Mouse (Mus musculus) MEL (cell line): Measurements from ENCODE around the gene Psmd3. TPM values are rescaled to one million over a fixed set of nuclear protein-coding genes. Genes with fewer than 3 reads are reported as not detected.

Experiments used
- DNase-seq: peaks from one replicate; pipeline ENCODE4 v3.0.0; 2011; ENCODE audit warnings: low read depth, low spot score
- H3K27ac ChIP-seq: 2 replicates; pipeline ENCODE4 v1.5.1; 2012; ENCODE audit warnings: low read depth, mild to moderate bottlenecking, control low read depth, low read length, moderate library complexity; ENCODE audit not compliant: control insufficient read depth
- H3K27me3 ChIP-seq, 2 experiments: fragments of 150-350 bp in 1 of 2; sonication (generic) in 1 of 2; 2 replicates each; pipeline ENCODE4 v1.6.1; 2012; ENCODE audit warnings: low read length in 2 of 2, mild to moderate bottlenecking in 2 of 2, improper control_type of control experiment in 1 of 2, moderate library complexity in 1 of 2; ENCODE audit not compliant: insufficient read depth in 2 of 2, control insufficient read depth in 1 of 2
- H3K36me3 ChIP-seq, 2 experiments: 2 replicates each; pipeline ENCODE4 v1.6.1; 2012 to 2014; ENCODE audit warnings: low read length in 2 of 2, improper control_type of control experiment in 1 of 2, inconsistent platforms in 1 of 2, mild to moderate bottlenecking in 1 of 2; ENCODE audit not compliant: insufficient read depth in 2 of 2, control insufficient read depth in 1 of 2
- H3K4me1 ChIP-seq, 2 experiments: fragments of 150-350 bp in 1 of 2; sonication (generic) in 1 of 2; 2 replicates each; pipeline ENCODE4 v1.6.1; 2012; ENCODE audit warnings: low read length in 2 of 2, improper control_type of control experiment in 1 of 2, mild to moderate bottlenecking in 1 of 2; ENCODE audit not compliant: insufficient read depth in 2 of 2, control insufficient read depth in 1 of 2
- H3K4me3 ChIP-seq, 2 experiments: fragments of 150-350 bp in 1 of 2; sonication (generic) in 1 of 2; 2 replicates each; pipeline ENCODE4 v1.5.1; 2012; ENCODE audit warnings: low read depth in 2 of 2, low read length in 2 of 2, mild to moderate bottlenecking in 2 of 2, moderate library complexity in 2 of 2, control low read depth in 1 of 2, improper control_type of control experiment in 1 of 2; ENCODE audit not compliant: control insufficient read depth in 1 of 2, insufficient read depth in 1 of 2
- H3K79me2 ChIP-seq: 2 replicates; pipeline ENCODE4 v1.6.1; 2012; ENCODE audit warnings: mild to moderate bottlenecking, low read length, moderate library complexity; ENCODE audit not compliant: control insufficient read depth, poor library complexity, insufficient read depth
- H3K9ac ChIP-seq: 2 replicates; pipeline ENCODE4 v1.6.1; 2012; ENCODE audit warnings: low read depth, mild to moderate bottlenecking, control low read depth, low read length, moderate library complexity; ENCODE audit not compliant: control insufficient read depth, poor library complexity, severe bottlenecking
- H3K9me3 ChIP-seq: fragments of 150-350 bp; sonication (generic); replicated peaks from 2 replicates; pipeline ENCODE4 v1.6.1; 2012; ENCODE audit warnings: mild to moderate bottlenecking, low read length, improper control_type of control experiment, moderate library complexity; ENCODE audit not compliant: insufficient read depth
- BHLHE40 ChIP-seq: IDR thresholded peaks from 2 replicates; pipeline ENCODE4 v1.6.1; 2012; ENCODE audit warnings: low read depth, mild to moderate bottlenecking, inconsistent platforms, low read length, improper control_type of control experiment, borderline replicate concordance
- CTCF ChIP-seq, 3 experiments: IDR thresholded peaks in 2 of 3; conservative IDR thresholded peaks in 1 of 3; 2 replicates each; pipeline ENCODE4 v1.5.1; 2011 to 2012; ENCODE audit warnings: low read length in 3 of 3, low read depth in 2 of 3, mild to moderate bottlenecking in 2 of 3, improper control_type of control experiment in 1 of 3, inconsistent platforms in 1 of 3, mixed read lengths in 1 of 3, moderate library complexity in 1 of 3; ENCODE audit not compliant: control insufficient read depth in 1 of 3, insufficient read depth in 1 of 3, poor library complexity in 1 of 3, severe bottlenecking in 1 of 3
- ELF1 ChIP-seq: IDR thresholded peaks from 2 replicates; pipeline ENCODE4 v1.6.1; 2014; ENCODE audit warnings: low read depth, mild to moderate bottlenecking, inconsistent platforms, low read length, improper control_type of control experiment, moderate library complexity
- EP300 ChIP-seq, 2 experiments: IDR thresholded peaks; 2 replicates each; pipeline ENCODE4 v1.6.1; 2011; ENCODE audit warnings: improper control_type of control experiment in 2 of 2, low read length in 2 of 2, low read depth in 1 of 2, mild to moderate bottlenecking in 1 of 2
- GATA1 ChIP-seq: IDR thresholded peaks from 2 replicates; pipeline ENCODE4 v1.6.1; 2011; ENCODE audit warnings: low read depth, low read length, improper control_type of control experiment
- JUND ChIP-seq: IDR thresholded peaks from 2 replicates; pipeline ENCODE4 v1.6.1; 2011; ENCODE audit warnings: low read depth, mild to moderate bottlenecking, improper control_type of control experiment, low read length
- MEF2A ChIP-seq: IDR thresholded peaks from 2 replicates; pipeline ENCODE4 v1.6.1; 2014; ENCODE audit warnings: low read depth, mild to moderate bottlenecking, inconsistent platforms, low read length, improper control_type of control experiment; ENCODE audit not compliant: poor library complexity, insufficient replicate concordance, severe bottlenecking; ENCODE audit errors: extremely low read depth
- MXI1 ChIP-seq: IDR thresholded peaks from 2 replicates; pipeline ENCODE4 v1.6.1; 2011; ENCODE audit warnings: mild to moderate bottlenecking, low read depth, low read length, improper control_type of control experiment
- NRF1 ChIP-seq: IDR thresholded peaks from 2 replicates; pipeline ENCODE4 v1.6.1; 2014; ENCODE audit warnings: low read depth, mild to moderate bottlenecking, inconsistent platforms, low read length, improper control_type of control experiment, moderate library complexity; ENCODE audit not compliant: poor library complexity, insufficient read depth, severe bottlenecking
- POLR2A ChIP-seq, 2 experiments: IDR thresholded peaks; 2 replicates each; pipeline ENCODE4 v1.6.1; 2011 to 2012; ENCODE audit warnings: low read length in 2 of 2, mild to moderate bottlenecking in 2 of 2, control low read depth in 1 of 2, improper control_type of control experiment in 1 of 2, low read depth in 1 of 2, moderate library complexity in 1 of 2; ENCODE audit not compliant: control insufficient read depth in 1 of 2, insufficient read depth in 1 of 2, poor library complexity in 1 of 2
- POLR2AphosphoS5 ChIP-seq: IDR thresholded peaks from 2 replicates; pipeline ENCODE4 v1.6.1; 2012; ENCODE audit warnings: low read depth, borderline replicate concordance, mild to moderate bottlenecking, inconsistent platforms, low read length, moderate library complexity, mixed read lengths
- RAD21 ChIP-seq: IDR thresholded peaks from 2 replicates; pipeline ENCODE4 v1.6.1; 2011; ENCODE audit warnings: mild to moderate bottlenecking, low read depth, low read length, improper control_type of control experiment
- SMC3 ChIP-seq: IDR thresholded peaks from 2 replicates; pipeline ENCODE4 v1.6.1; 2011; ENCODE audit warnings: low read depth, low read length, improper control_type of control experiment
- USF1 ChIP-seq: IDR thresholded peaks from 2 replicates; pipeline ENCODE4 v1.6.1; 2014; ENCODE audit warnings: low read depth, mild to moderate bottlenecking, inconsistent platforms, low read length, improper control_type of control experiment, moderate library complexity
- ZC3H11A ChIP-seq: IDR thresholded peaks from 2 replicates; pipeline ENCODE4 v1.6.1; 2012; ENCODE audit warnings: low read depth, mild to moderate bottlenecking, inconsistent platforms, low read length, improper control_type of control experiment
- polyA plus RNA-seq, 2 experiments: library from polyadenylated mRNA; stranded (reverse) in 1 of 2; unstranded in 1 of 2; fragments of >175 nt in 1 of 2; fragments of >200 nt in 1 of 2; gene quantifications; 2 replicates each; pipeline versions ENCODE4 v1.2.1 to v1.2.4; 2012; ENCODE audit warnings: low replicate concordance in 2 of 2, low read depth in 1 of 2; ENCODE audit not compliant: insufficient read length in 2 of 2, insufficient read depth in 1 of 2, missing spikeins in 1 of 2
- total RNA-seq: library from RNA; depleted of rRNA; stranded (reverse); fragments of 300-350 nt; gene quantifications from 2 replicates; pipeline ENCODE4 v1.2.3, GENCODE M21; 2012

Psmd3 gene
- total and polyA plus RNA-seq, 3 experiments, result 214 to 417 (median 350) TPM

DNA sequence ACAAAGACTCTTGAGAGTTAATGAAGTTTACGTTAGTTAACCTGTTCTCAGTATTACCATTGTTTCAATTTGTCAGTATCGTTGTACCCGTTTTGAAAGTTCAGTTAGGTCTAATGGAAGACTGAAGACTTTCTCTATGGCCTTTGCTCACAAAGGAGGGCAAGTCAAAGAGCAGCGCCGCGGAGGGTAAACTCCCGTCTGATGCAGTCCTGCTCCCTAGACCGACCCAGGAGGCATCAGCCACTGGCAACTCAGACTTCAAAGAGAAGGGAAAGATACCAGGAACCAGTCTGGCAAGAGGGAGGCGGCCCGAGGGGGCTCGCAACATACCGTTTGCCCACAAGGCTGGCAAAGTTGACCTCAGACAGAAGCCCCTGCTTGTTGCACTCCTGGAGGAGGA, 31.3 kb downstream of the Psmd3 start:
- DNase-seq, result no peak
- H3K36me3 ChIP-seq, result peaks cover 2 to 6% of the 10 kb centered on the region in 2 experiments

DNA sequence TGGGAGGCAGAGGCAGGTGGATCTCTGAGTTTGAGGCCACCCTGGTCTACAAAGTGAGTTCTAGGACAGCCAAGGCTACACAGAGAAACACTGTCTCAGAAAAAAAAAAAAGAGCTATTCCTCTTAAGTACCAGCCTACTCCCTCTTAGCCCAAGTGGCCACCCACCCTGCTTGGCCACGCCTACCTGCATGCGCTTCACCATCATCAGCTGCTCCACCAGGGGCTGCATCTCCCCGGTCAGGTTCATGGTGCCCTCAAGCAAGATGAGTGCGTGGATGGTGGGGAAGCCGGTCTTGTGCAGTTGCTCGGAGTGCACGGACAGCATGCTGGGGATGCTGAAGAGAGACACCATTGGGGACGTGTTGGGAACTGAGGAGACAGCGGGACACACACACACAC, 33.6 kb downstream of the Psmd3 start:
- no peak overlapping the region for H3K9ac ChIP-seq
- DNase-seq, result no peak
- H3K4me1 ChIP-seq, result 0 out of 4 replicates have a peak, but pooled peaks cover 0 to 2% of the 10 kb centered on the region in 2 experiments
- TF ChIP-seq POLR2A (IDR thresholded peaks at IDR 0.05; ENCODE audit: control insufficient read depth in 1 of 2, insufficient read depth in 1 of 2, low read depth in 1 of 2, low read length in 2 of 2, poor library complexity in 1 of 2), result no peak
- TF ChIP-seq MEF2A, result no peak
- TF ChIP-seq BHLHE40, result no peak
- TF ChIP-seq GATA1, result no peak
- no peak for TF ChIP-seq POLR2AphosphoS5
- TF ChIP-seq EP300 (IDR thresholded peaks at IDR 0.05; ENCODE audit: low read depth in 1 of 2, low read length in 2 of 2), result no peak
- no peak for TF ChIP-seq MXI1
- no peak for TF ChIP-seq ELF1
- no peak for TF ChIP-seq JUND
- TF ChIP-seq USF1, result no peak
- peaks cover 2% of the 10 kb centered on the region in 2 experiments; a peak in 3 of 4 replicates for H3K36me3 ChIP-seq
- no peak overlapping the region for H3K4me3 ChIP-seq
- no peaks in the 10 kb centered on the region for H3K79me2 ChIP-seq
- no peak overlapping the region for H3K27ac ChIP-seq
- H3K9me3 ChIP-seq, result no peaks in the 10 kb centered on the region
- no peaks in the 10 kb centered on the region for H3K27me3 ChIP-seq

More for the DNA sequence above, 31.3 kb downstream of the Psmd3 start:
- TF ChIP-seq NRF1, result no peak
- TF ChIP-seq MEF2A, result no peak
- no peak for TF ChIP-seq ELF1
- TF ChIP-seq, all 39 proteins: peak for 0
- Histone ChIP-seq H3K4me3 (no peak overlapping the region), H3K9ac (no peak overlapping the region), H3K27me3 (no peaks in the 10 kb centered on the region), H3K4me1 (peaks cover 0 to 7% of the 10 kb centered on the region in 2 experiments; a peak in 2 of 4 replicates), H3K27ac (no peak overlapping the region), H3K79me2 (no peaks in the 10 kb centered on the region), H3K9me3 (no peaks in the 10 kb centered on the region)

DNA sequence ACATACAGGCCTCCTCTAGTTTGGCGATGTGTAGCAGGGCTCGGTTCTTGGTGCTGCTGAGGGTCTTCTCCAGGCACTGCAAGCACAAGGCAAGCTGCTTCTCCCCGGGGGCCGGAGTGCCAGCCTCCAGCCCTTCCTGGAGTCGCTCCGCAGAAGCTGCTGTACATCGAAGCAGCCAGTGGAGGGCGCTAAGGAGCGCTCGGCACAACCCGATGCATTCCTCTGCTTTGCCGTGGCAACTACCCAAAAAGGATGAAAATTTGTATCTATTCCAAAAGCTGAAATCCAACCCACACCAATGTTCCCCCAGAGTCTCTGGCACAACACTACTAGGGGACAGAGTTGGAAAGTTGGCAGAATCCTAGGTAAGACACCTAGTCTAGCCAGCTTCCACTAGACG, 35.5 kb downstream of the Psmd3 start:
- Histone ChIP-seq H3K27ac (no peak overlapping the region), H3K36me3 (peaks cover 0 to 2% of the 10 kb centered on the region in 2 experiments; a peak in 2 of 4 replicates), H3K27me3 (no peaks in the 10 kb centered on the region), H3K4me3 (no peak overlapping the region), H3K9ac (no peak overlapping the region), H3K79me2 (no peaks in the 10 kb centered on the region), H3K9me3 (no peaks in the 10 kb centered on the region), H3K4me1 (no peaks in the 10 kb centered on the region)
- TF ChIP-seq ZC3H11A (peak; percentile 52), EP300 (IDR thresholded peaks at IDR 0.05; ENCODE audit: low read depth in 1 of 2, low read length in 2 of 2) (no peak), SMC3 (peak; percentile 79), CTCF (IDR thresholded peaks at IDR 0.05 in 2 of 3, conservative IDR thresholded peaks at IDR 0.05 in 1 of 3; ENCODE audit: control insufficient read depth in 1 of 3, insufficient read depth in 1 of 3, low read depth in 2 of 3, low read length in 3 of 3, poor library complexity in 1 of 3, severe bottlenecking in 1 of 3) (peak; percentile 83 to 95 (median 87)), RAD21 (peak; percentile 52)
- peak; percentile 69 for DNase-seq
